Mouse (Mus musculus) heart, postnatal 0 days (tissue): ENCODE measurements around the gene 4921524J17Rik. TPM values are rescaled to one million over a fixed set of nuclear protein-coding genes. Genes with fewer than 3 reads are reported as not detected.

ENCODE experiments used
- ATAC-seq: fragments of 200-750 bp; cut with Nextera tagmentation; 2 replicates; pipeline ENCODE4 v1.8.0; 2017; ENCODE audit warnings: low read depth, moderate number of reproducible peaks, moderate library complexity; ENCODE audit not compliant: insufficient read depth
- DNase-seq: peaks from one replicate; pipeline ENCODE4 v3.0.0-alpha.2; 2016; ENCODE audit warnings: low spot score
- H3K27ac ChIP-seq: fragments of 300-500 bp; sonication (generic); 2 replicates; pipeline ENCODE4 v1.5.1; 2014; ENCODE audit warnings: low read depth, mild to moderate bottlenecking
- H3K27me3 ChIP-seq: fragments of 300-500 bp; sonication (generic); 2 replicates; pipeline ENCODE4 v1.6.1; 2014; ENCODE audit warnings: low read length, mixed read lengths; ENCODE audit not compliant: control insufficient read depth, insufficient read depth
- H3K36me3 ChIP-seq: fragments of 300-500 bp; sonication (generic); replicated peaks from 2 replicates; pipeline ENCODE4 v1.6.1; 2014; ENCODE audit warnings: low read length, mixed read lengths; ENCODE audit not compliant: control insufficient read depth, insufficient read depth
- H3K4me1 ChIP-seq: fragments of 300-500 bp; sonication (generic); 2 replicates; pipeline ENCODE4 v1.6.1; 2014; ENCODE audit warnings: antibody characterized with exemption; ENCODE audit not compliant: control insufficient read depth, insufficient read depth
- H3K4me2 ChIP-seq: fragments of 300-500 bp; sonication (generic); 2 replicates; pipeline ENCODE4 v1.6.1; 2014; ENCODE audit warnings: low read depth, mild to moderate bottlenecking, low read length, moderate library complexity
- H3K4me3 ChIP-seq: fragments of 300-500 bp; sonication (generic); 2 replicates; pipeline ENCODE4 v1.5.1; 2014; ENCODE audit warnings: low read depth, low read length
- H3K9ac ChIP-seq: fragments of 300-500 bp; sonication (generic); replicated peaks from 2 replicates; pipeline ENCODE4 v1.6.1; 2014; ENCODE audit warnings: low read depth, low read length, mixed read lengths
- H3K9me3 ChIP-seq: fragments of 300-500 bp; sonication (generic); replicated peaks from 2 replicates; pipeline ENCODE4 v1.6.1; 2016; ENCODE audit warnings: low read length; ENCODE audit not compliant: control insufficient read depth
- CTCF ChIP-seq: IDR thresholded peaks from 2 replicates; pipeline ENCODE4 v1.5.1; 2016; ENCODE audit warnings: antibody characterized with exemption, control low read depth, low read depth
- EP300 ChIP-seq: IDR thresholded peaks from 2 replicates; pipeline ENCODE4 v1.6.1; 2016; ENCODE audit warnings: antibody characterized with exemption, low read depth
- WGBS: fragments of 180-500 bp; shearing (Covaris S2); extraction: QIAGEN DNeasy Blood & Tissue Kit; methylation state at CpG from one replicate; pipeline ENCODE4 v1.1.7; 2014; 5-methylcytosine and 5-hydroxymethylcytosine counted together
- polyA plus RNA-seq: library from polyadenylated mRNA; unstranded; fragments of >200 nt; fragmentation: Nextera tagmentation; extraction: Ambion mirVana; gene quantifications from 2 replicates; pipeline ENCODE4 v1.2.1, GENCODE M21; 2015
- total RNA-seq: library from RNA; depleted of rRNA; stranded (reverse); fragments of >200 nt; gene quantifications from 2 replicates; pipeline ENCODE4 v1.2.3, GENCODE M21; 2014; ENCODE audit warnings: low replicate concordance

Gene 4921524J17Rik
- total and polyA plus RNA-seq, 2 experiments from 2014 or later, result 27.6 to 67.6 TPM

DNA sequence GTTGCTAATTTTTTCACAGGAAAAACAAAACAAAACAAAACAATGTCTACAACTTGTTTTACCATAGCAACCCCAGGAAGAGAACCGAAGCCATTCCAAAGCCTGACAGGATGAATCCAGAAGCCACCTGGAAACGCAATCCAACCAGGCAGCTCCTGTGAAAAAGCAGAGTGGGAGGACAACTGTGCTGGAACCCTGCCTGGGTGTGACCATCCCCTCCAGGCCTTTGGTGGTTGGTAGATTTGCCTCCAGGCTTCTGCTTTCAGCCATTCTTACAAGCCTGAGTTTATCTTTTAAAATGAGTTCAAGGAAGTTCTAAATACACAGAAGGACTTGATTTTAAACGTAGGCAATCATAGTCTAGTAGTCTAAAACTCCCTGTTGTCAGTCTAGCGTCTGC is 50.7 kb downstream of the 4921524J17Rik start:
- H3K9me3 ChIP-seq, result no peaks in the 10 kb centered on the region
- peaks cover 74% of the 10 kb centered on the region for H3K4me1 ChIP-seq
- peak overlapping the region; percentile 47; the same call in 1 of the 2 replicates for H3K4me2 ChIP-seq
- ATAC-seq (no peak), DNase-seq (no peak)
- H3K9ac ChIP-seq, result no peak overlapping the region
- H3K4me3 ChIP-seq, result no peak overlapping the region
- TF ChIP-seq EP300 (no peak), CTCF (no peak)
- WGBS, result 44% methylated on average over 4 of the region's 4 CpGs
- H3K27ac ChIP-seq, result peak overlapping the region; percentile 96
- no peaks in the 10 kb centered on the region for H3K27me3 ChIP-seq
- no peaks in the 10 kb centered on the region for H3K36me3 ChIP-seq

DNA sequence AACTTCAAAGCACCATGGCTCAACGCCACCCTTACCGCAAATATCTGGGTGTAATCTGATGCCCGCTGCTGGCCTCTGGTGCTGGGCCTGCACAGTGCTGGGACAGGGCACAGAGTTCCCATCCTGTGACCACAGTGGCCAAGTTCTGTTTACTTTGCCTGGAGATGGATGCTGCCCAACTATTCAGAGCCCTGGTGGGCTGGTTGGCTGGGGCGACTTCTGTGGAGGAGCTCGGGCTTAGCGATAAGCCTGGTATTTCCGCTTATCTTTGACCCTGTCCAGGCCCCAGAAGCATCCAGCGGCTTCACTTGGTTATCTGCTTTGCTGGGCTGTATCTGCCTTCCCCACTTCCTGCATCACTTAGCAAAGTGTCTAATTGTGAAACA is 51.8 kb downstream of the 4921524J17Rik start:
- TF ChIP-seq EP300, result peak; percentile 95
- TF ChIP-seq CTCF, result peak; percentile 8; the same call in 1 of the 2 replicates
- Histone ChIP-seq H3K27ac (peak overlapping the region; percentile 96), H3K9me3 (no peaks in the 10 kb centered on the region), H3K4me2 (peak overlapping the region; percentile 47), H3K4me3 (no peak overlapping the region), H3K9ac (no peak overlapping the region), H3K36me3 (no peaks in the 10 kb centered on the region), H3K4me1 (peaks cover 75% of the 10 kb centered on the region), H3K27me3 (no peaks in the 10 kb centered on the region)
- 4% methylated on average over 8 of the region's 8 CpGs for WGBS
- peak; percentile 88 for ATAC-seq
- peak; percentile 87 for DNase-seq

DNA sequence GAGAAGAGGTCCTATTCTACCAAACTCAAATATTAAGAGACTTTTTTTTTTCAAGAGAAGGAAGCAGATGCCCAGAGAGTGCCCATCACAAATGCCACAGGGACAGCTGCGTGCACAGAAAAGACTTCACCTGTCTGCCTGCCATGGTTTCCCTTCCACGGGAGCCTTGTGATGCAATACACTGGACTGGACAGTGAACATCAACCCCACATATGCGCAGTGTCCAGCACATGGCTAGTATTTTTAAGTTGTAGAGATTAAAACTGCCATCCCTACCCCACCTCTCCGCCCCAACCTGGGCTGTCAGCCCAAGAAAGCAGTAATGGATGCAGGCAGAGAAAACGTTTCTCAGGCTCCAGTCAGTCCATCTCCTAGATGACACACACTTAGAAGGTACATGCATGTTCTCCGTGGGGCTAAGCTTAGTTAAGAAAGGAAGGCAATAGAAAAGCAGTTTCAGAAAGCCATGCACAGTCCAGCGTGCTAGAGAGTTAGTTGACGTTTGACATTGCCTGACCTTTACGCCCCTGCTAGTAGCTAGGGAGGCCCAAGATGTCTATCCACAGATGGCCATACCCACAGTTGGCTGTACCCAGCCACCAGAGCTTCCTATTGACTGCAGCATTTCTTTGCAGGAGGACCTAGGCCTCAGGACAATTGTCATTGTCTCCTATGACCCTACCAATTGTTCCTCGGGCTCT is 52.4 kb downstream of the 4921524J17Rik start:
- H3K36me3 ChIP-seq, result no peaks in the 10 kb centered on the region
- 21% methylated on average over 10 of the region's 10 CpGs for WGBS
- no peaks in the 10 kb centered on the region for H3K9me3 ChIP-seq
- DNase-seq (peak; percentile 44), ATAC-seq (peak; percentile 31)
- H3K4me3 ChIP-seq, result peak overlapping the region; percentile 4; the same call in 1 of the 2 replicates
- peak overlapping the region; percentile 47 for H3K4me2 ChIP-seq
- H3K27ac ChIP-seq, result peak overlapping the region; percentile 96
- H3K4me1 ChIP-seq, result peaks cover 70% of the 10 kb centered on the region
- no peak for TF ChIP-seq CTCF
- no peak for TF ChIP-seq EP300
- peak overlapping the region; percentile 31; the same call in 1 of the 2 replicates for H3K9ac ChIP-seq
- H3K27me3 ChIP-seq, result no peaks in the 10 kb centered on the region

DNA sequence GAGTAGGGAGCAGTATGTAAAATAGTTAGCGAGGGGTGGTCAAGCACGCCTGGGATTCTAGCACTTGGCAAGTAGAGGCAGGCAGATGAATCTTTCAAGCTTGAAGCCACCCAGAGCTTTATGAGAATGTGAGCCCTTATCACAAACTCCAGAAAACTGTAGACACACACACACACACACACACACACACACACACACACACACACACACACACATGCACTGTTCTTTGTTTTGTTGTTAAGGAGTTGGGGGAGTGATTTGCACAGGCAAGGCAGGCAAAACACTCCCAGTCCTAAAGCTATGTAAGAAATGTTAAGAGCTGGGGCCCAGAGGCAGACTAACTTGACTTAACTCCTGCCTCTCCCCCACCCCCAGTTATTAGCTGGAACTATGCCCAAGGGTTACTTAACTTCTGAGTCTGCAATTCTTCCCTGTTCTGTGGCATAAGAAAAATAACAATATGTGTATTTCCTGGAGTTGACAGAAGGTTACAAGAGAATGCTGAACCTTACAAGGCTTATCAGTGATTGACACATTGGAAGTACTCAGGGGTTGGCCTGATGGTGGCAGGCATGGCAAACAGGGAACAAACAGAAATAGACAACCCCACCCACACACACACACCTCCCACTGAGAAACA is 53.4 kb downstream of the 4921524J17Rik start:
- peaks cover 72% of the 10 kb centered on the region for H3K4me1 ChIP-seq
- 15% methylated on average over 2 of the region's 2 CpGs for WGBS
- ATAC-seq, result peak; percentile 74

DNA sequence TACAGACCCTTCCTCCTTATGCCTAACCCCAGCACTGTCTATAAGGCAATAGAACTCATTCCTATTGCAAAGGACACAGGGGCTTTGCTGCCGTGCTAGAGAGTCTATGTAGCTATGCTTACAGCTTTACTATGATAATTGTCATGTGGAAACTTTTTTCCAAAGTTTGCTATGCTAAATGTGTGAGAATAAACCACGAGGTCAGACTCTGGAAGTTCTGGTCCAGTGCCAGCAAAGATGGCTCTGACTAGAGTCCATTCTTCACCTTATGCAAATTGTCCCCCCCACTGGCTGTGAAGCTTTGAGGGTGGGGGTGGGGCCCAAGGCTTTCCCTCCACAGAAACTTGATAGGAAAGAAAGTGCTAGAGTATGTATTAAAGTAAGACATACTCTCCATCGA is 56.1 kb downstream of the 4921524J17Rik start:
- no peaks in the 10 kb centered on the region for H3K9me3 ChIP-seq
- TF ChIP-seq EP300 (no peak), CTCF (no peak)
- no peak overlapping the region for H3K4me3 ChIP-seq
- H3K4me2 ChIP-seq, result no peak overlapping the region
- DNase-seq (no peak), ATAC-seq (no peak)
- H3K9ac ChIP-seq, result no peak overlapping the region
- H3K4me1 ChIP-seq, result peaks cover 57% of the 10 kb centered on the region
- 29% methylated on average over 3 of the region's 3 CpGs for WGBS
- no peaks in the 10 kb centered on the region for H3K36me3 ChIP-seq
- peak overlapping the region; percentile 17; the same call in 1 of the 2 replicates for H3K27ac ChIP-seq
- no peaks in the 10 kb centered on the region for H3K27me3 ChIP-seq

More for the DNA sequence above, 53.4 kb downstream of the 4921524J17Rik start:
- peak; percentile 96 for DNase-seq
- Histone ChIP-seq H3K9ac (peak overlapping the region; percentile 43), H3K9me3 (no peaks in the 10 kb centered on the region), H3K4me3 (peak overlapping the region; percentile 4; the same call in 1 of the 2 replicates), H3K27me3 (no peaks in the 10 kb centered on the region), H3K27ac (peak overlapping the region; percentile 96), H3K36me3 (no peaks in the 10 kb centered on the region), H3K4me2 (peak overlapping the region; percentile 47)
- TF ChIP-seq EP300, result peak; percentile 97
- no peak for TF ChIP-seq CTCF
